Mouse (Mus musculus): ENCODE measurements around the gene Slc35e2.

Slc35e2 gene

DNA sequence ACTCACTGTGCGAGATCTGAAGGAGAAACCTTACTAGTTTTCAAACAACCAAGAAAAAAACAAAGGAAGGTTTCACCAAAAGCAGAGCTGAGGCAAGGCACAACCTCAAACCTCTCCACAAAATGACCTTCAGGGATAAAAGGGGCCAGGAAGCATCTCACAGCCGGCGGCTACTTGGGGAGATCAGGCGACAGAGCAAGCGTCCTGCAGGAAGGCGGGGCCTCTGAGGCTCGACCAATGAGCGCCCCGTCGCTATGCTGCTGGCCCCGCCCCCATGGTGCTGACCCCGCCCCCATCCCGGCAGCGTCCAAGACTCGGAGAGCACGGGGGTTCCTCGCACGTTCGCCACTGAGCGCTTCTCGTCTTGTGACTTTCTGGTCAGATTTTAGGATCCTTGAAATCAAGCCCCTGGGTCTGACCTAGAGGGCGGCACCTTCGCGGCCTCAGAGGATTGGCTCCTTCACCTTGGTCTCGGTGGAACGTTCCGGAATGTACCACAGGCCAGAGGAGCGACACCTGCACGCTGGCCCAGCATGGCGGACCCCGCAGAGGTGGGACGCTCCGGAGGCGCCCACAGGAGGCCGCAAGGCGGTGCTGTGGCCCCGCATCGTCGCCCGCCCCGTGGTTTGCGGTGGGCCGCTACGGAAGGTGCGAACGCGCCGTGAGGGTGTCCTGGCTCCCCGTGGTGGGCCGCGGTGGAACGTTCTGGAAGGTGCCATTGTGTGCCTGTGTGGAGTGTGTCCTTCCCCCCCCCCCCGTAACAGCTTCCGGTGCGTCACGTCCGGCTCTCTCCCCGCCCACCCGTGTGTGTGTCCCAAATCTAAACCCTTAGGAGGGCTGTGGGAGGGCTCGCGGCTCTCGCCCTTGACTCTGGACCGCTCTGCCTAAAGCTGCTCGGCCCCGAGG, at the start of gene Slc35e2:
TSS of gene Slc35e2 (plus strand) at position 326 of the 906 bp plus-strand sequence.
- no peaks in the 10 kb centered on the region for H3K9me3 ChIP-seq (ENCODE audit: low read length)
- peaks cover 37% of the 10 kb centered on the region for H3K36me3 ChIP-seq (ENCODE audit: insufficient read depth, low read length)
- peaks cover 47% of the 10 kb centered on the region for H3K4me1 ChIP-seq (replicated peaks; ENCODE audit: low read depth, low read length)
- H3K27me3 ChIP-seq (ENCODE audit: insufficient read depth, low read length) = no peaks in the 10 kb centered on the region
- peak within 1 kb of the TSS; percentile 96 for H3K4me3 ChIP-seq (replicated peaks; ENCODE audit: low read length)
- TF ChIP-seq NANOG (IDR thresholded peaks at IDR 0.05; ENCODE audit: borderline replicate concordance, low read length) (no peak), POU5F1 (IDR thresholded peaks at IDR 0.05; ENCODE audit: borderline replicate concordance, low read length) (no peak), CTCF (conservative IDR thresholded peaks at IDR 0.05; ENCODE audit: low read length) (no peak)

DNA sequence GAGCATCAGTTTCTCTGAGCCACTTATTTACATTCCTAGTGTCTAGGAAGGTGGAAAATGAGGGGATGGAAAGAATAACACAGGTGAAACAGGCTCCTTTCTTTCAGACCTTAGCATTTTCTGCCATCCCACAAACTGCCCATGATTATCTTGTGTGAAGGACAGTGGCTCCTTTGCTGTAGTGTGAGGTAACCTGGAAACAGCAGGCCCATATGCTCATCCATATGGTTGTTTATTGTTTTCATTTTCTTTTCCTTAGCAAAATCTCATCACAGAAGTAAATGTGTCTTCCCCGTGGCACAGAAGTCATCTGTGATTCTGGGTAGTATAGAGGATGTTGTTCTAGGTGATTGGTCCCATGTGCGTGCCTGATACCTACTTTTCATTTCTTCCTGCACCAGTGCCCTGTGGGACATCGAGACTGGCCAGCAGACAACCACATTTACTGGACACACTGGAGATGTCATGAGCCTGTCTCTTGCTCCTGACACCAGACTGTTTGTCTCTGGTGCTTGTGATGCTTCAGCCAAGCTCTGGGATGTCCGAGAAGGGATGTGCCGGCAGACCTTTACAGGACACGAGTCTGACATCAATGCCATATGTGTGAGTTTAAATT, 48.2 kb upstream of the Slc35e2 start:
- Histone ChIP-seq H3K9me3 (ENCODE audit: low read length) (no peaks in the 10 kb centered on the region), H3K36me3 (ENCODE audit: insufficient read depth, low read length) (peaks cover 99% of the 10 kb centered on the region), H3K4me3 (replicated peaks; ENCODE audit: low read length) (no peak overlapping the region), H3K27me3 (ENCODE audit: insufficient read depth, low read length) (no peaks in the 10 kb centered on the region), H3K4me1 (replicated peaks; ENCODE audit: low read depth, low read length) (peaks cover 15% of the 10 kb centered on the region)
- TF ChIP-seq POU5F1 (IDR thresholded peaks at IDR 0.05; ENCODE audit: borderline replicate concordance, low read length) (no peak), CTCF (conservative IDR thresholded peaks at IDR 0.05; ENCODE audit: low read length) (no peak), NANOG (IDR thresholded peaks at IDR 0.05; ENCODE audit: borderline replicate concordance, low read length) (no peak)

DNA sequence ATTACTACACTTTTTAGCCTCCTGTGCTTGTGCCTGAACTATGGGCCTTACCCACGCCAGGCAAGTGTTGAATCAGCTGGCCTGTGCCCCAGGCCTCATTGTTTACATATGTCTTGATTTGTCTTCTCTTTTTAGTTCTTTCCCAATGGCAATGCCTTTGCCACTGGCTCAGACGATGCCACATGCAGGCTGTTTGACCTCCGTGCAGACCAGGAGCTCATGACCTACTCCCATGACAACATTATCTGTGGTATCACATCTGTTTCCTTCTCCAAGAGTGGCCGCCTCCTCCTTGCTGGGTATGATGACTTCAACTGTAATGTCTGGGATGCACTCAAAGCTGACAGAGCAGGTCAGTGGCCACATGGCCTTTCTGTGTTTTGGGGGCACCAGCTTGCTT, 46.3 kb upstream of the Slc35e2 start:
- Histone ChIP-seq H3K9me3 (ENCODE audit: low read length) (no peaks in the 10 kb centered on the region), H3K4me3 (replicated peaks; ENCODE audit: low read length) (no peak overlapping the region), H3K4me1 (replicated peaks; ENCODE audit: low read depth, low read length) (peaks cover 29% of the 10 kb centered on the region), H3K36me3 (ENCODE audit: insufficient read depth, low read length) (peaks cover 100% of the 10 kb centered on the region), H3K27me3 (ENCODE audit: insufficient read depth, low read length) (no peaks in the 10 kb centered on the region)
- no peak for TF ChIP-seq NANOG (IDR thresholded peaks at IDR 0.05; ENCODE audit: borderline replicate concordance, low read length)
- TF ChIP-seq POU5F1 (IDR thresholded peaks at IDR 0.05; ENCODE audit: borderline replicate concordance, low read length) = no peak
- no peak for TF ChIP-seq CTCF (conservative IDR thresholded peaks at IDR 0.05; ENCODE audit: low read length)

DNA sequence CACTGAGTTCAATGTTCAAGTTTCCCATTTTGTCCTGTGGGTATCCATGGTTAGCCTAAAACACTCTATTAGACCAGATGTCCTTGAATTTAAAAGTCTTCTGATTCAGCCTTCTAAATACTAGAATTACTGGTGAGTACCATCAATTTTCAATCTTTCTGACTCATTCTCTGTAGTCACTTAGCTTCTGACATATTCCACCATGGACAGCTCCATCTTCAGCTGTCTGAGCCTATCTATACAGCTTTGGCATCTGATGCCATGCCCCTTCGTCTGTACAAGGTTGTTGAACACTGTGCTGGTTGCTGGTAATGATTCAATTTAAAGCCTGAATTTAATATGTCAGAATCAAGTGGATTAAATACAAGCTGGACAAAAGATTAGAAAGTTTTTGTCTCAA, 45.8 kb upstream of the Slc35e2 start:
- no peak overlapping the region for H3K4me3 ChIP-seq (replicated peaks; ENCODE audit: low read length)
- no peak for TF ChIP-seq CTCF (conservative IDR thresholded peaks at IDR 0.05; ENCODE audit: low read length)
- H3K9me3 ChIP-seq (ENCODE audit: low read length) = no peaks in the 10 kb centered on the region
- H3K36me3 ChIP-seq (ENCODE audit: insufficient read depth, low read length) = peaks cover 100% of the 10 kb centered on the region
- H3K4me1 ChIP-seq (replicated peaks; ENCODE audit: low read depth, low read length) = peaks cover 31% of the 10 kb centered on the region
- no peaks in the 10 kb centered on the region for H3K27me3 ChIP-seq (ENCODE audit: insufficient read depth, low read length)

DNA sequence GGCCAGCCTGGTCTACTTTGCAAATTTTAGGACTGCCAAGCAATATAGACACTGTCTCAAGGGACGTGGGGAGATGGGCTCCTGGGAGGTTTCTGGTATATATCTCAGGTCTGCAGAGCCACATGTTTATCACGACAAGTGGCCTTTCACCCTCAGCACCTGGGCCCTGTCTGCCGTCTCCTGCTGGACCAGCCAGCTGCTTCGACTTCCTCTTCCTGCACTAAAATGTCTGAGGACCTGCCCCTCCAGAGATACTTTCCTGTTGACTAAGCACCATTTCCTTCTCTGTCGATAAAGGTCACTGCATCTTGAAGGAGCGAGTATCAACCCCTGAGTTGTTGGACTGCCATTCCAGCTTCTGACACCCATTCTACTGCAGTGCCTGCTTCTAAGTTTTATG, 41.8 kb upstream of the Slc35e2 start:
- TF ChIP-seq NANOG (IDR thresholded peaks at IDR 0.05; ENCODE audit: borderline replicate concordance, low read length) (no peak), POU5F1 (IDR thresholded peaks at IDR 0.05; ENCODE audit: borderline replicate concordance, low read length) (no peak)
- Histone ChIP-seq H3K27me3 (ENCODE audit: insufficient read depth, low read length) (no peaks in the 10 kb centered on the region), H3K36me3 (ENCODE audit: insufficient read depth, low read length) (peaks cover 76% of the 10 kb centered on the region), H3K9me3 (ENCODE audit: low read length) (no peaks in the 10 kb centered on the region), H3K4me1 (replicated peaks; ENCODE audit: low read depth, low read length) (peaks cover 57% of the 10 kb centered on the region), H3K4me3 (replicated peaks; ENCODE audit: low read length) (no peak overlapping the region)

DNA sequence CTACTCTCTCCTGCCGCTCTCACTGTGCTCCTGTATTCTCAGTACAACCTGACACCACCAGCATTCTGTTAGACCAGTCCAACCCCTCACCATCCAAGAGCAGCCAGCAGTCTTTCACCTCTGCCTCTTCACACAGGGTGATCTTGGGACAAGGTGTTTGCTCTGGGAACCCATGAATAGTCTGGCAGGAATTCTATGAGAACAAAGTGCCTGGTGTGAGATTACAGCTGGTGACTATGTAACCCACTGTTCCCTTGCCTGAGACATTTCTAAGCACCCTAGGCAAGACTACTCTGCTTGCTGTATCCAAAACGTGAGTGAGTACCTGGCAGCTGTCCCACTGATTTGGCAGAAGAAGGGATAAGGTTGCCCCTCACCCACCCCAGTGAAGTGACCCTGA, 40.3 kb upstream of the Slc35e2 start:
- Histone ChIP-seq H3K9me3 (ENCODE audit: low read length) (no peaks in the 10 kb centered on the region), H3K36me3 (ENCODE audit: insufficient read depth, low read length) (peaks cover 63% of the 10 kb centered on the region), H3K27me3 (ENCODE audit: insufficient read depth, low read length) (no peaks in the 10 kb centered on the region), H3K4me3 (replicated peaks; ENCODE audit: low read length) (no peak overlapping the region), H3K4me1 (replicated peaks; ENCODE audit: low read depth, low read length) (peaks cover 71% of the 10 kb centered on the region)
- no peak for TF ChIP-seq POU5F1 (IDR thresholded peaks at IDR 0.05; ENCODE audit: borderline replicate concordance, low read length)

DNA sequence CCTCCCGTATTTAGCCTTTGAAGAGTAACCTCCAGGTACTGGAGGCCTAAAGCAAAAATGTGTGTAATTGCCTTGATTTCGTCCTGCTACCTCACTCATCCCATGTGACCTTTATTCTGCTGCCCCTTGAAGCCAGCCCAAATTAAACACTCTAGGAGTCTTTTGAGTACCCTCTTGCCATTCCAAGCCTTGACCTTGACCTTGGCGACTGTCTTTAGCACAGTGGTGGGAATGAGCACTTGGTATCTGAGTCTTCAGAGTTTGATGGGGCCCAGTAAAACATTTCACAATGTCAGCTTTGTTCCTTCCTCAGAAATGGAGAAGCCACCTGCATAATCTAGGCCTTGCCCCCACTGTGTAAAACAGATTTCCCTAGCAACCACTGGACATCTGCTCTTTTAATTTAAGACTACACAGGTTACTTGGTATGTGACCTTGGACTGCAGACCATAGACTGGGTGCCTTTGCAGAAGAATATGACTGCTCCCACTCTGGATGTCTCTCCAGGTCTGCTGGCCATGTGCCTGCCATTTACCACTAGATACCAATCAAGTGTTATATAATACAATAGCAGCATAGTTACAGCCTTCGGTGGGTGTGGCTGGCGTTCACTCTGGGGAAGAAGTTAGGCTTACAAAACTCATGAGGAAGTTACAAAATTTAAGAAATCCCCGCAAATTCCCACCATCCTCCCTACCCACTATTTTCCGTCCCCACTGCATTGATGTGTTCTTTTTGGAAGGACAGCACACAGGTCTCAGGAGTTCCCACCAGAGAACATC, 39.4 kb upstream of the Slc35e2 start, which contains the start of gene Nadk:
TSS of gene Nadk (plus strand) at position 718 of the 782 bp plus-strand sequence.
- Histone ChIP-seq H3K4me1 (replicated peaks; ENCODE audit: low read depth, low read length) (peaks cover 75% of the 10 kb centered on the region), H3K9me3 (ENCODE audit: low read length) (no peaks in the 10 kb centered on the region), H3K4me3 (replicated peaks; ENCODE audit: low read length) (peak within 1 kb of the TSS; percentile 60), H3K27me3 (ENCODE audit: insufficient read depth, low read length) (no peaks in the 10 kb centered on the region), H3K36me3 (ENCODE audit: insufficient read depth, low read length) (peaks cover 60% of the 10 kb centered on the region)
- TF ChIP-seq POU5F1 (IDR thresholded peaks at IDR 0.05; ENCODE audit: borderline replicate concordance, low read length) (no peak), CTCF (conservative IDR thresholded peaks at IDR 0.05; ENCODE audit: low read length) (no peak), NANOG (IDR thresholded peaks at IDR 0.05; ENCODE audit: borderline replicate concordance, low read length) (no peak)

DNA sequence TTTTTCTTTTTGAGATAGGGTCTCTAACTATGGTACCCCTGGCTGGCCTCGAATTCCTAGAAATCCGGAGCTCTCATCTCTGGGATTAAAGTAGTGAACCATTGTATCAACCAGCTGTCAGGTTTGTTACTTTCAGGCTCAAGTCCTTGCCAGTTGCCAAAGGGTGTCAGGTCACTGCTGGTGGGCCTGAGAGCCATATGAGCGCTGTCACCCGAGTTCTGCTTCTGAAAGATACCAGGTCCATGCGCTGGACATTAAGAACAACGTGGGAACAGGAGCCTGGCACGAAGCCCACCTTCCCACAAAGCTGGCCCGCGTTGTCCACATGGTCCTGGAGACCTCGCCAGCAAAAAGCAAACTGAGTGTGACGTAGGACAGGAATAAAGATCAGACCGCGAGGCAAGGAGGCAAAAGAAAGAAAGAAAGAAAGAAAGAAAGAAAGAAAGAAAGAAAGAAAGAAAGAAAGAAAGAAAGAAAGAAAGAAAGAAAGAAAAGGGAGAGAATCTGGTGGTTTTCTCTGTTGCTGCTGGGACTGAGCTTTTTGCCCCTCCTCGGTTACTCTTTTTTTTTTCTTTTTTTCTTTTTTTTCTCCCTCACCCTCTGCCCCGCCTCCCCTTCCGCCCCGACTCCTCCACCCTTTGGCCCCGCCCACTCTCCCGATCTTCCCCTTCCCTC, 38.4 kb upstream of the Slc35e2 start:
- peak overlapping the region; percentile 60 for H3K4me3 ChIP-seq (replicated peaks; ENCODE audit: low read length)
- no peaks in the 10 kb centered on the region for H3K9me3 ChIP-seq (ENCODE audit: low read length)
- H3K27me3 ChIP-seq (ENCODE audit: insufficient read depth, low read length) = no peaks in the 10 kb centered on the region
- peaks cover 53% of the 10 kb centered on the region for H3K36me3 ChIP-seq (ENCODE audit: insufficient read depth, low read length)
- H3K4me1 ChIP-seq (replicated peaks; ENCODE audit: low read depth, low read length) = peaks cover 72% of the 10 kb centered on the region
- TF ChIP-seq CTCF (conservative IDR thresholded peaks at IDR 0.05; ENCODE audit: low read length) (no peak), POU5F1 (IDR thresholded peaks at IDR 0.05; ENCODE audit: borderline replicate concordance, low read length) (no peak), NANOG (IDR thresholded peaks at IDR 0.05; ENCODE audit: borderline replicate concordance, low read length) (no peak)

Measured in E14TG2a.4 (cell line).